Mouse (Mus musculus): ENCODE measurements around the gene Thbs4. TPM values are rescaled to one million over a fixed set of nuclear protein-coding genes. Genes with fewer than 3 reads are reported as not detected.

Thbs4 gene
- total RNA-seq, 4 experiments from 2014 or later: 4.5 to 7.9 (median 6.6) TPM

DNA sequence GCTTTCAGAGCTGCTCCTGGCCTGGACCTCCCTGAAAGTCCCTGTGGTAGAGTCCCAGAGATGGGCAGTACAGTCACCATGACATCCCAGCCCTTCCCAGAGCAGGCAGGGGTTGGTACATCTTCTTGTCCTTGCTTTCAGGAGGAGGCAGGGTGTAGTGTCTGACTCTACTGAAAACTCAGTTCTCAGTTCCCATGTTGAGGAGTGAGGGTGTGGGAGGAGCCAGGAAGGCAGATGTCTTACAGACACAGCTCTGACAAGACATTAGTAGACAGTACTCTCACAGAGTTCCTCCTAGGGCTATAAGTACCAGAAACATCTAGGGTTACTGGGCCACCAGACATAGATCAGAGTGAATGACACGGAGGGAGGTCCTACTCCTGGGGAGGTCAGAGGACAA is 32.3 kb downstream of the Thbs4 start:
- DNase-seq (ENCODE audit: low spot score): no peak

GRCm38 (mm10) chr13:92760519-92760918 is 34.1 kb downstream of the Thbs4 start:
- no peak for DNase-seq (ENCODE audit: low spot score)

DNA sequence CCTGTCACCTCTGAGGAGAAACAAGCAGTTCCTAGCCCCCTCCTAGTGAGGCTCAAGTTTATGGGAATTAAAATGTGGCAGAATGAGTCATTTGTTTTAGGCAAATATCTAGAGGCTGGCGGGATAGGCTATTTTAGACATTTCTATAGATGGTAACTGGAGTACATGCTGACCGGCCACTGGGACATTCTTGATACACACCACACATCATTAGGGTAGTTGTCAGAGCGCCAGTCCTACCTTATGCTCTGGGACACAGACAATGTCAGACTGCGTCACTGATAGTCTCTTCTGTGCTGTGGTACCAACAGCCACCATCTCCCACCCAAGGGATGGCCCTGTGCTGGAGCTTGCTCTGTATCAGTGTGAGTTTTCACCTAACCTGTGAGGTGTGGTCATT is 35.5 kb downstream of the Thbs4 start:
- no peak for DNase-seq (ENCODE audit: low spot score)

GRCm38 (mm10) chr13:92757972-92758585 is 36.5 kb downstream of the Thbs4 start:
- DNase-seq (ENCODE audit: low spot score): no peak

- no peak for DNase-seq (ENCODE audit: low spot score)
Observed at GRCm38 (mm10) chr13:92755036-92755435, 39.6 kb downstream of the Thbs4 start.

GRCm38 (mm10) chr13:92753676-92754075 is 40.9 kb downstream of the Thbs4 start:
- DNase-seq (ENCODE audit: low spot score): no peak

GRCm38 (mm10) chr13:92751726-92752565 is 42.7 kb downstream of the Thbs4 start:
- DNase-seq (ENCODE audit: low spot score): peak; percentile 72

DNA sequence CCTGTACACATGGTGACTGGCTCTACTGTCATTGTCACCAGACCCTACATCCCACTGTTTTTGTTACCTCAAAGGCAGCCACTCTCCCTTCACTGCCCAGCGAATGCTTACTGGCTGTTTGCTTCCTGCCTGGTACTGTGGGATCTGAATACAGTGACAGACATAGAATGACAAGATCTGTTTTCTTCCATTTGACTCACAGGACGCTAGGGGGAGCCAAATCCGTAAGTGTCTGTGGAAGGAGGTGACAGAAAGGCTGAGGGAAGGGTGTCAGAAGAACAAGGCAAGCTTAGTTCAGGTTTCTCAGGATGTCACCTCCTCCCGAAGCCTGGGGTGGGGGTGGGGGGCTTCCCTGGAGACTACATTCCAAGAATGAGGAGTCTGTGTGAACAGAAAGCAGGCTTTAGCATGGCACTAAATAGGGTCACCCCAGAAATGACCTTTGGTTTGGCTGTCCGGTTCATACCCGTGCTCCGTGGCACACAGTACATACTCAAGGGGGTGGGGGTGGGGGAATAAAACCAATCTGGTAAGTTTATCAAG is 43.6 kb downstream of the Thbs4 start:
- peak; percentile 49 for DNase-seq (ENCODE audit: low spot score)

GRCm38 (mm10) chr13:92743337-92743736 is 51.3 kb downstream of the Thbs4 start:
- DNase-seq (ENCODE audit: low spot score): no peak

- no peak for DNase-seq (ENCODE audit: low spot score)
Observed at GRCm38 (mm10) chr13:92742886-92743285, 51.7 kb downstream of the Thbs4 start.

DNA sequence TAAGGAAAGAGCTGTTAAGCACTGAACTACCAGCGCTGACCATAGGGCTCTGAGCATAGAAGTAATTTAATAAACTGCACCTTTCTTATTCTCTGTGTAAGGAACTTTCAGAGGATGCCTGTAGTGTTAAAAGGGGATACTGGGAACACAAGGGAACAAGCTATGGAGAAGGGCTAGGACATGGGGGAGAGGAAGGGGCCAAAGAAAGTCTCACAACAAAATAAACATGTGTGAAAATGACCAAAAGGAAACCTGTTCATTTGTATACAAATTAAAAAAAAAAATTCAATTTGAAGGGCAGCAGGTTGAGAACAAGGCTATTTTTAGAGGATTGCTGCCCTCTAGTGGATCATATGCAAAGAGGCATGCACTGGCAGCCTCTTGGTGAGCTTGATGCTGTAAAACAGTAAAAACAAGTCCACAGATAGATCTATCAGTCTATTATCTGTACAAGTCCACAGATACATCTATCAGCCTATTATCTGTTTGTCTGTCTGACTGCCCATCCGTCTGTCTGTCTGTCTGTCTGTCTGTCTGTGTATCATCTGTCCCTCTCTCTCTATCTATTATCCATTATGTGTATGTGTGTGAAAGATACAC is 53.8 kb downstream of the Thbs4 start:
- peak; percentile 42 for DNase-seq (ENCODE audit: low spot score)

GRCm38 (mm10) chr13:92739858-92740257 is 54.8 kb downstream of the Thbs4 start:
- DNase-seq (ENCODE audit: low spot score): no peak

GRCm38 (mm10) chr13:92738821-92739220 is 55.8 kb downstream of the Thbs4 start:
- no peak for DNase-seq (ENCODE audit: low spot score)

DNA sequence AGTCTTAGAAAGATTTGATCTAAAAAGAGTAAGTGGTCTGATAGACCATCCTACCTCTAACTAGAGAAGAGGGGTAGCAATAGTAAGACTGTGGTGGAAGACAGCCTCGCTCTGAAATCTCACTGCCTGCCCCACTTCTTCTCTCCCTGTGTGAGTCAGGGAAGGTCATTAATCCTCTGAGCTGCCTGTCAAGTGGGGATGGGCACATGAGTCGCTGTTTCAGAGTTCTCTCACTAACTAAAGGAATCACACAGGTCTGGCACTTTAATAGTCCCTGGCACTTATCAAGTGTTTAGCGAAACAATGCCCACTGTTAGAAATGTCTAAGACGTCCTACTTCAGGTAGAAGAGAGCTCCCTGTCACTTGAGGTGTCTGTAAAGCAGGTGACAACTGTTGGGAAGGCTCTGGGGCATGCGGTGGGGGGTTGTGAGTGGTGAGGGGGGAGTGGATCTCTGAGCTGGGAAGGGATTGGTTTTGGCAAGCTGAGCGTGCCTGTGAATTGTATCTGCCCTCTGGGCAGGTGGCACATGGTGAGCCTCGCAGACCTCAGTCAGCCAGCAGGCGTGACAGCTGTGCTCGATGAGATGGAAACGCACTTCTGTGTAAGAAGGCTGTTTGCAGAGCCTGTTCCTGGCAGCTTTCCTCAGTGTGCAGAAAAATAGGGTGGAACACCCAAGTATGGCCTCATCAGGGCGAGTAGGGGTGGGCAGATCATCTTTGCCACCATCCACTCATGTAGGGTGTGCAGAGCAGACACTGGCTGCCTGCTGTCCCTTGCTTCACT is 57.9 kb downstream of the Thbs4 start:
- DNase-seq (ENCODE audit: low spot score): no peak

GRCm38 (mm10) chr13:92735693-92736092 is 58.9 kb downstream of the Thbs4 start:
- DNase-seq (ENCODE audit: low spot score): no peak

GRCm38 (mm10) chr13:92733741-92734140 is 60.9 kb downstream of the Thbs4 start:
- no peak for DNase-seq (ENCODE audit: low spot score)

DNA sequence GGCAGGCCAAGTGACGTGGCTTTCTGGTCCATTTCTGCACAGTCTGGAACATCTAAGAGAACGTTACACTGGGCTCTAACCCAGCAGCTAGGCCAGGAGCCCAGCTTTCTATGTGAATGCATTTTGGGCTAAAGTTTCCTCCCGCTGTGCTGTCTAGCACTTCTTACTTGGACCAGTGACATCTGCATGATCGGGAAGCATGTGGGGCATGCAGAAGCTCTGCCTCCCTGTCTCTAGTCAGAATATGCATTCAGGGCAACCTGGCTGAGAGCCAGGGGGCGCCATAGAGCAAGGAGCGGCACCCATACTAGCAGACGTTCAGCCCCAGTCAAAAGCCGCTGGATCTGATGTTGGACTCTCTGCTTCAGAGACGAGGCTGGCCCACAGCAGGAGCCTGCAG is 61.4 kb downstream of the Thbs4 start:
- DNase-seq (ENCODE audit: low spot score): no peak

- no peak for DNase-seq (ENCODE audit: low spot score)
Observed at GRCm38 (mm10) chr13:92732836-92733235, 61.8 kb downstream of the Thbs4 start.

DNA sequence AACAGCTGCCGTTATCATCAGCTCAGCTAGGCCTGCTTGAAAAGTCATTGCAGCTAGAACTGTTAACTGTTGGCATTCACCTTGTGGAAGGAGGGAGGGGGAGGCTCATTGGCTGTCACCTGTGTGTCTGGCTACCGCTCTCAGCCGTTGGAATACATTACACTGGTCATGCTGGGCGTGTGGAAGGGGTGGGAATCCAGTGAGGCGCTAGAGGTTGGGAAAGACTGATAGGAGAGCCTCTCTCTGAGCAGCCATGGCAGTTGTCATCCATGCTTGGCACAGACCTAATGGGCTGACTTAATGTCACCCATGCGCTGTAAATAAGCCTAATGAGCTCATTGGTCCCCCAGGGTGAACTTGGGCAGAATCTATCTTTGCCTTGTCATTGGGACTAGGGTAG is 62.8 kb downstream of the Thbs4 start:
- peak; percentile 10 for DNase-seq (ENCODE audit: low spot score)

DNA sequence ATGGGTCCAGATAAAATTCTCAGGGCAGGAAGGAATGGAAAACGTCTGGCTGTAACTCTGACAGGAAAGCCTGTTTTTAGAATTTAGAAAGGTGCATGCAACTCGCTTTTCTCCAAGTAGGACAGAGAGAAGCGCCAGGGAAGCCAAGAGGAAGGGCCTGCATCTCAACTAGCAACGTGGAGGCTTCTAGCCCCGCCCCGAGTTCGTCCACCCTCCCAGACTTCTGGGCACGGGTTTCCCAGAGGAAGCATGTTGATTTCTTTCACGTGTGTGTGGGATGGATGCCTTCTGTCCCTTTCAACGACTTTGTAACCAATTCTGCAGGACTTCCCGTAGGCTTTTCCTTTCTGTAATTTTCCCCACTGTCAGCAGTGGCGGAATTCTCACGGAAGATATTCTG is 64.8 kb downstream of the Thbs4 start:
- DNase-seq (ENCODE audit: low spot score): peak; percentile 24

- no peak for DNase-seq (ENCODE audit: low spot score)
Observed at GRCm38 (mm10) chr13:92722389-92722788, 72.2 kb downstream of the Thbs4 start.

DNA sequence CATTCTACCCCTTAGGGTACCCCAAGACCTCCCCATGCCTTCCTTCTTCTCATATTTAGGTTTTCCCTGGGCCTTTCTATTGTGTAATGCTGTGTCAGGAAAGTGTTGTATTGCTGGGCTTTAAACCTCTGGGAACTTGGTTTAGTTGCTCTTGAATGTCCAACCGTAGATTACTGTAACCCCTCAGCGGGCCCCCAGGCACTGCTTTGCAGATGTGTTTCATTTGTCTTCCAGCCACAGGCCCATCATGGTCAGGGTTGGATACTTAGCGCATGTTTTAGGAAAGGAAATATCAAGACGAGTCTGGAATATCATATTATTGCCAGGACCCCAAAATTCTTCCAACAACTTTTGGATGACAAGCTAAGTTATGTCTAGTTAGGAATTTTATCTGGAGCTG is 73.6 kb downstream of the Thbs4 start:
- DNase-seq (ENCODE audit: low spot score): no peak

All from heart, adult 8-10 months (tissue).